Mouse (Mus musculus) MEL (cell line): ENCODE data around the gene Skp2.

ENCODE experiments used
- CTCF ChIP-seq, 3 experiments: IDR thresholded peaks in 2 of 3; conservative IDR thresholded peaks in 1 of 3; 2 replicates each; pipeline ENCODE4 v1.5.1; 2011 to 2012; ENCODE audit warnings: low read length in 3 of 3, low read depth in 2 of 3, mild to moderate bottlenecking in 2 of 3, improper control_type of control experiment in 1 of 3, inconsistent platforms in 1 of 3, mixed read lengths in 1 of 3, moderate library complexity in 1 of 3; ENCODE audit not compliant: control insufficient read depth in 1 of 3, insufficient read depth in 1 of 3, poor library complexity in 1 of 3, severe bottlenecking in 1 of 3
- E2F4 ChIP-seq: IDR thresholded peaks from 2 replicates; pipeline ENCODE4 v1.6.1; 2011; ENCODE audit warnings: low read depth, low read length, improper control_type of control experiment, borderline replicate concordance
- ELF1 ChIP-seq: IDR thresholded peaks from 2 replicates; pipeline ENCODE4 v1.6.1; 2014; ENCODE audit warnings: low read depth, mild to moderate bottlenecking, inconsistent platforms, low read length, improper control_type of control experiment, moderate library complexity
- EP300 ChIP-seq, 2 experiments: IDR thresholded peaks; 2 replicates each; pipeline ENCODE4 v1.6.1; 2011; ENCODE audit warnings: improper control_type of control experiment in 2 of 2, low read length in 2 of 2, low read depth in 1 of 2, mild to moderate bottlenecking in 1 of 2
- MYB ChIP-seq: IDR thresholded peaks from 2 replicates; pipeline ENCODE4 v1.6.1; 2011; ENCODE audit warnings: mild to moderate bottlenecking, low read depth, low read length, improper control_type of control experiment
- POLR2A ChIP-seq, 2 experiments: IDR thresholded peaks; 2 replicates each; pipeline ENCODE4 v1.6.1; 2011 to 2012; ENCODE audit warnings: low read length in 2 of 2, mild to moderate bottlenecking in 2 of 2, control low read depth in 1 of 2, improper control_type of control experiment in 1 of 2, low read depth in 1 of 2, moderate library complexity in 1 of 2; ENCODE audit not compliant: control insufficient read depth in 1 of 2, insufficient read depth in 1 of 2, poor library complexity in 1 of 2
- USF1 ChIP-seq: IDR thresholded peaks from 2 replicates; pipeline ENCODE4 v1.6.1; 2014; ENCODE audit warnings: low read depth, mild to moderate bottlenecking, inconsistent platforms, low read length, improper control_type of control experiment, moderate library complexity

DNA sequence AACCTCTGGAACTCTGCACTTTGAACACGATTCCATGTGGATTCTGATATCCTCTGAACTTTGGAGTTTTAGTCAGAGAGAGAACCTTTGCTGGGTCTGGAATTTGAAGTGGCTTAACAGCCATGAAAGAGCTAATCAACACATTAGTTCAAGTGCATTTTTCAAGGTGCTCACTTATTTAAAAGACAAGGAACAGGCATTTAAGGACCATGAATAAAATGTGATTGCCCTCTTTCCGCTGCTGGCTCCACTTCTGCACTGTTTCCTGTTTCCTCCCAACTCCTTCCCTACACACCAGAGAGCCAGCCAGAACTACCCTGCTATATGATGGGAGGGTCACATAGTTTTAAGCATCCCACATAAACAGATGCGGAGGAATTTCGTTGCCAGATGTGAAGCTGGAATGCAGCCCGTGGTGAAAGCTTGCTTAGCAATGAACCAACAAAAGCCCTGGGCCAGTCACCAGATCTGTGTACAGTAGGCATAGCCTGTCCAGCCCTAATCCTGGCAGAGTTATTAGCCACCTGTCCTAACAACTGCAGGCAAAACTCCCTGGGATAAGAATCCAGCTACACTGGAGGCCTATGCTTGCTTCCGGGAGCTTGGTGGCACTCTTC lies 20.2 kb downstream of the Skp2 start:
- TF ChIP-seq E2F4 (no peak), EP300 (IDR thresholded peaks at IDR 0.05; ENCODE audit: low read depth in 1 of 2, low read length in 2 of 2) (no peak), ELF1 (no peak), MYB (no peak), POLR2A (IDR thresholded peaks at IDR 0.05; ENCODE audit: control insufficient read depth in 1 of 2, insufficient read depth in 1 of 2, low read depth in 1 of 2, low read length in 2 of 2, poor library complexity in 1 of 2) (no peak), CTCF (IDR thresholded peaks at IDR 0.05 in 2 of 3, conservative IDR thresholded peaks at IDR 0.05 in 1 of 3; ENCODE audit: control insufficient read depth in 1 of 3, insufficient read depth in 1 of 3, low read depth in 2 of 3, low read length in 3 of 3, poor library complexity in 1 of 3, severe bottlenecking in 1 of 3) (no peak), USF1 (no peak)
